Mouse (Mus musculus): Measurements from ENCODE around the gene Vrk1. TPM values are rescaled to one million over a fixed set of nuclear protein-coding genes. Genes with fewer than 3 reads are reported as not detected.

The Vrk1 gene
- total and polyA plus RNA-seq, 3 experiments: 55.2 to 124 (median 69.1) TPM

DNA sequence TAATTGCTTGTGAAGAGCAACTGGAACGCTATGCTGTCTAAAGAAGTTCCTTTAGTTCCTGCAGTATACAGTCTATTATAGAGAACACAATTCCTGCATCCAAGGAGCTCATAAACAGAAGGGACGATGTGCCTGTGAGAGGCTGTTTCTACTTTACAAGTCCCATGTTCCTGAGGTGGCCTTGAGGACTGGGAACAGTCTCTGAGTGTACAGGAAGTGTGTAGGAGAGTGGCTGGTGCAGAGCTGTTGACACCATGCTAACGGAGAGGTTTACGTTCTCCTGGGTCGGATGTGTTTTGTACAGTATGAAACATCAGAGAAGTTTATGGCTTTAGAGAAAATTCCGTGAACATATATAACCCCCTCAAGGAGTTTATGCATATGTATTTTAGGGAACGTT lies 20.8 kb downstream of the Vrk1 start:
- TF ChIP-seq UBTF (IDR thresholded peaks at IDR 0.05; ENCODE audit: low read depth, low read length) (no peak), JUND (conservative IDR thresholded peaks at IDR 0.05; ENCODE audit: low read depth, low read length) (no peak), MXI1 (IDR thresholded peaks at IDR 0.05; ENCODE audit: low read depth, low read length) (no peak), MEF2A (IDR thresholded peaks at IDR 0.05; ENCODE audit: borderline replicate concordance, low read depth, low read length) (no peak)
- Histone ChIP-seq H3K4me3 (replicated peaks in 1 of 3; ENCODE audit: low read depth in 2 of 3, low read length in 2 of 3, poor library complexity in 1 of 3) (peak overlapping the region in 2 of 3 experiments; percentile 1 to 34), H3K9ac (ENCODE audit: insufficient read depth, low read depth) (peak overlapping the region; percentile 54), H3K4me2 (ENCODE audit: insufficient read depth, low read depth, poor library complexity, severe bottlenecking) (peak overlapping the region; percentile 74), H3K79me2 (replicated peaks; ENCODE audit: control insufficient read depth, extremely low read depth, insufficient read depth, poor library complexity, severe bottlenecking) (peaks cover 43% of the 10 kb centered on the region), H3K36me3 (replicated peaks in 1 of 2; ENCODE audit: control insufficient read depth in 1 of 2, insufficient read depth in 1 of 2, low read length in 1 of 2) (peaks cover 0 to 44% of the 10 kb centered on the region in 2 experiments), H3K27me3 (replicated peaks) (no peaks in the 10 kb centered on the region), H3K9me3 (replicated peaks; ENCODE audit: low read length) (peaks cover 6% of the 10 kb centered on the region), H3K4me1 (ENCODE audit: control insufficient read depth in 1 of 2, insufficient read depth in 2 of 2) (peaks cover 20 to 69% of the 10 kb centered on the region in 2 experiments), H3K27ac (ENCODE audit: insufficient read depth, low read depth) (peak overlapping the region; percentile 95)
- in situ Hi-C loops (cut with MboI; ENCODE audit: low pct_ligation_motif_present, low pct_unique_long_range_greater_than_20kb, low sequenced_read_pairs) (no loop called here), dilution Hi-C loops (cut with MboI; ENCODE audit: extremely low pct_ligation_motif_present, extremely low pct_unique_long_range_greater_than_20kb, low sequenced_read_pairs) (no loop called here)
- no peak for DNase-seq (ENCODE audit: extremely low read depth)

DNA sequence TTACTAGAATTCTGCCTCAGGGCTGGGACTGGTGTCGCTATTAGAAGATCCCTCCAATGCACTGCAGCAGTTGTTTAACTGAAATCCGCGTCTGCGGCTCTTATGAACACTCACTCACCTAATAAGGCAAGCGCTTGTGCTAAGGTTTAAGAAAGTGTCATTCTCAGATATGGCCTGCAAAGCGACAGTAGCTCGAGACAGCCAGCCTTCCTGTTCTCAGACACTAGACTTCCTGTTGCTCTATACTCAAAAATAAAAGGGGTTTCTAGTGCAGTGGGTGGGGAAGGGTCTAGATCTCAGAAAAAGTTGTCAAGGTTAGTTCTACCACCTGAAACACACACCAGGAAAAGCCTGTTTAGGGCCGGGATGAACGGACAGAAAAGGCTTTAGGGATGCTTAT lies 21.9 kb downstream of the Vrk1 start:
- H3K27me3 ChIP-seq (replicated peaks): no peaks in the 10 kb centered on the region
- H3K79me2 ChIP-seq (replicated peaks; ENCODE audit: control insufficient read depth, extremely low read depth, insufficient read depth, poor library complexity, severe bottlenecking): peaks cover 43% of the 10 kb centered on the region
- TF ChIP-seq HCFC1 (IDR thresholded peaks at IDR 0.05; ENCODE audit: low read depth, low read length): no peak
- no peak for TF ChIP-seq MAFK (IDR thresholded peaks at IDR 0.05; ENCODE audit: insufficient replicate concordance, low read length)
- no peak for TF ChIP-seq NELFE (IDR thresholded peaks at IDR 0.05; ENCODE audit: low read depth, low read length)
- no peak for TF ChIP-seq CTCF (conservative IDR thresholded peaks at IDR 0.05 in 1 of 2, IDR thresholded peaks at IDR 0.05 in 1 of 2; ENCODE audit: low read depth in 2 of 2, low read length in 2 of 2)
- TF ChIP-seq E2F4 (IDR thresholded peaks at IDR 0.05; ENCODE audit: insufficient replicate concordance, low read depth, low read length): no peak
- no peak for TF ChIP-seq GABPA (IDR thresholded peaks at IDR 0.05; ENCODE audit: insufficient replicate concordance, low read depth, low read length)
- TF ChIP-seq ZNF384 (IDR thresholded peaks at IDR 0.05; ENCODE audit: low read depth, low read length): no peak
- TF ChIP-seq MXI1 (IDR thresholded peaks at IDR 0.05; ENCODE audit: low read depth, low read length): no peak
- no peak for TF ChIP-seq JUN (IDR thresholded peaks at IDR 0.05; ENCODE audit: insufficient read depth, low read depth, low read length)
- TF ChIP-seq POLR2A (IDR thresholded peaks at IDR 0.05; ENCODE audit: low read depth, low read length): no peak
- no peak for TF ChIP-seq ELF1 (IDR thresholded peaks at IDR 0.05; ENCODE audit: low read depth, low read length)
- TF ChIP-seq RCOR1 (conservative IDR thresholded peaks at IDR 0.05; ENCODE audit: low read depth, low read length): no peak
- H3K4me3 ChIP-seq (replicated peaks in 1 of 3; ENCODE audit: low read depth in 2 of 3, low read length in 2 of 3, poor library complexity in 1 of 3): no peak overlapping the region
- dilution Hi-C loops (cut with MboI; ENCODE audit: extremely low pct_ligation_motif_present, extremely low pct_unique_long_range_greater_than_20kb, low sequenced_read_pairs): no loop called here
- peak overlapping the region; percentile 16 for H3K4me2 ChIP-seq (ENCODE audit: insufficient read depth, low read depth, poor library complexity, severe bottlenecking)
- H3K9me3 ChIP-seq (replicated peaks; ENCODE audit: low read length): peaks cover 6% of the 10 kb centered on the region
- H3K4me1 ChIP-seq (ENCODE audit: control insufficient read depth in 1 of 2, insufficient read depth in 2 of 2): peaks cover 20 to 63% of the 10 kb centered on the region in 2 experiments
- no peak overlapping the region for H3K9ac ChIP-seq (ENCODE audit: insufficient read depth, low read depth)
- peaks cover 0 to 48% of the 10 kb centered on the region in 2 experiments for H3K36me3 ChIP-seq (replicated peaks in 1 of 2; ENCODE audit: control insufficient read depth in 1 of 2, insufficient read depth in 1 of 2, low read length in 1 of 2)
- H3K27ac ChIP-seq (ENCODE audit: insufficient read depth, low read depth): no peak overlapping the region
- no peak for DNase-seq (ENCODE audit: extremely low read depth)
- in situ Hi-C loops (cut with MboI; ENCODE audit: low pct_ligation_motif_present, low pct_unique_long_range_greater_than_20kb, low sequenced_read_pairs): no loop called here

Measured in CH12.LX (cell line).